Mouse (Mus musculus) large intestine, adult 2 months (tissue): ENCODE data around the gene Trp63. TPM values are rescaled to one million over a fixed set of nuclear protein-coding genes. Genes with fewer than 3 reads are reported as not detected.

Experiments used
- DNase-seq: peaks from one replicate; pipeline ENCODE4 v3.0.0-alpha.2; 2012; ENCODE audit warnings: low read depth, low spot score
- WGBS: fragments of 180-500 bp; shearing (Covaris S2); methylation state at CpG from one replicate; pipeline ENCODE4 v1.1.7; 2018; 5-methylcytosine and 5-hydroxymethylcytosine counted together
- polyA plus RNA-seq: library from polyadenylated mRNA; depleted of rRNA; stranded (reverse); fragments of >200 nt; gene quantifications from 2 replicates; pipeline ENCODE4 v1.2.3, GENCODE M21; 2012

Trp63 gene
- polyA plus RNA-seq, 1 experiment: 0.05 TPM

DNA sequence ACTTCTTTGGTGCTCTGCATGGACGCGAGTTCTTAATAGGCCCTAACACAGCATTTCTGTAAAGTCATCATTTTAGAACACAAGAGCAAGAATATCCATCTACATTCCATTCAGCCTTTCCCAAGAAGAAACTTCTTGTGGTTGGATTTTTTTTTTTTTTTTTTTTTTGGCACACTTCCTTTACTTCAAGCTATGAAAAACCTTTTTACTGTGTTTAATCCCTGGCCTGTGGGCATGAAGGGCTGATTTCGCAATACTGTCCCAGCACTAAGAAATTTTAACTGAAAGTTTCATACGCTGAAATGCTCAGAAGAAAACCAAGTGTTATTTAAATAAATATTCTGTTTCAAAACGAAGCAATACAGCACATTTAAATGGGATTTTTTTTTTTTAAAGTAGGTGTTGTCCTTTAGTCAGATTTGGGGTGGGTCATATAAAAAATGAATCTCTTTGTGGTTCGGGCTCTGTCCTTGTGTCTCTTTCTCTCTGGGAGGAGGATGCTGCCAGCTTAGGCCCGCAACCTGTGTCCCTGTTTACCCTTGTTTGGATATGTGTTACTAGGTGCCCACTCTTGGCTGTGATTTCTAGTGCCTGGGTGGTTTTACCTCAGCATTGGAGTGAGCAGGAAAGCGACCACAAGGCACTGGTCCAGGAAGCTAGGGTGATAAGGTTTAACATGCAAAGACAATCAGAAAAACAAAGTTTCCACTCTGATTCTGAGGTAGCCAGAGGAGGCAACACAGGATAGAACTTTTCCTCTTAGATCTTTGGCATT lies 177.4 kb downstream of the Trp63 start:
- no peak for DNase-seq
- 68% methylated on average over 8 of the region's 8 CpGs for WGBS

- 60% methylated on average over 7 of the region's 7 CpGs for WGBS
- no peak for DNase-seq
Measured at GRCm38 (mm10) chr16:25865096-25865869, 181.7 kb downstream of the Trp63 start.

- no peak for DNase-seq
- 93% methylated on average over 1 of the region's 1 CpGs for WGBS
Measured at GRCm38 (mm10) chr16:25871503-25871902, 187.9 kb downstream of the Trp63 start.

- no peak for DNase-seq
- 90% methylated on average over 2 of the region's 2 CpGs for WGBS
Measured at GRCm38 (mm10) chr16:25875681-25876080, 192.1 kb downstream of the Trp63 start.

DNA sequence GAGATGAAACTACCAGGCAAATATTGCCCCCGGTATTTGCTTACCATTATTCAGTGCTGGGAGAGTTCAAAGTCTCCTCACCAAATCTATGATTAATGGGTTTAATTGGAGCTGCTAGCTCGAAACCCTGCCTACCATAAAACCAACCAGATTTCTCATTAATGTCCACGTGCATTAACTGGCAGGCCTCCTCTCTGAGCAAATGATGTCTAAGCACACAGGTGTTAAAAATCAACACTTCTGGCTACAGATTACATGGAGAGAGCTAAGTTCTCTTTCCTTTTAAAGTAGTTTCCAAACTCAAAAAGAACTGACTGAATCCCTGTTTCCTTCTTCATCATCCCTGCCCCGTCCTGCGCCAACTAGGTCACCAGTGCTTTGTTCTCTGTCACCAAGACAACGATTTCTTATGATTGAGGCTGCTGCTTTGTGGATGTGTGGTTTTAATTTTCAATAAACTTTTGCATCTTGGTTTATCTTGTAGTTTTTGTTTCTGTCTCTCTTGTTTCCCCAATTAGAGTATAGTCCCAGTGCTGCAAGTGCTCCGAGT lies 193.9 kb downstream of the Trp63 start:
- 61% methylated on average over 7 of the region's 7 CpGs for WGBS
- DNase-seq: no peak

DNA sequence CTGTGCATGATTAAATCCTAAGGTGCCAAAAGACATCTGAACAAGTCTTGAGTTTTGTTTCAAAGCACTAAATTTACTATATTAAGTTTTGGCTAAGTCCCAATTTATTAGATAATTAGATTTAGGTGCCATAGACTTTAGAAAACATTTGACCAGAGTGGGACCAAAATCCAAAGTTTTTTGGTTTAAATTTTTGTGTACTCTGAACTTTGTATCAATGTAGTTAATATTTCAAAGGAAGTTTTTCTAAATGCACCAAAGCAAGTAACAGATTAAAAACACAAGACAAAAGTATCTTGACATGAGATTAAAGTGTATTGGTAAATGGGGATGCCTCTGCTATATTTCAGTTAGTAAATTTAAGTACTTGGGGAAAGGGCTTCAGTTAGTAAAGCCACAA lies 194.6 kb downstream of the Trp63 start:
- DNase-seq: no peak

GRCm38 (mm10) chr16:25899071-25899470 lies 215.5 kb downstream of the Trp63 start:
- WGBS: 27% methylated on average over 4 of the region's 4 CpGs
- DNase-seq: peak; percentile 42

DNA sequence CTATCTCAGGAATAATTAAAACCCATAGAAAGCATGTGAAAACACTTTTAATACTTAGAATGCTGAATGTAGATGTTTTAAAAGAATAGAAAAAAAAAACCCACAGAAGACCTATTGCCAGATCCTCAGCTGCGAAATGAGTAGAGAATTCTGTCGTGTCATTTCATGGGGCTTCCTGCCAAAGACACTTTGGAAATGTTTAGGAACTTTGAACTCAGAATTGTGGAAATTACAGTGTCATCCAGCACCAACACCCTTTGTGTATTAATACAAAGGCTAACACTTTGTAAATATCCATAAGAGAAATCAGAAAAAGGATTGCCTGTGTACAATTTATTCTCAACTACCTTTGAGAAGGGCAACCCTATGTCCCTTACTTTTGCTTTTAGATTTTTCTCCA lies 216.1 kb downstream of the Trp63 start:
- DNase-seq: peak; percentile 10
- WGBS: 28% methylated on average over 2 of the region's 2 CpGs

DNA sequence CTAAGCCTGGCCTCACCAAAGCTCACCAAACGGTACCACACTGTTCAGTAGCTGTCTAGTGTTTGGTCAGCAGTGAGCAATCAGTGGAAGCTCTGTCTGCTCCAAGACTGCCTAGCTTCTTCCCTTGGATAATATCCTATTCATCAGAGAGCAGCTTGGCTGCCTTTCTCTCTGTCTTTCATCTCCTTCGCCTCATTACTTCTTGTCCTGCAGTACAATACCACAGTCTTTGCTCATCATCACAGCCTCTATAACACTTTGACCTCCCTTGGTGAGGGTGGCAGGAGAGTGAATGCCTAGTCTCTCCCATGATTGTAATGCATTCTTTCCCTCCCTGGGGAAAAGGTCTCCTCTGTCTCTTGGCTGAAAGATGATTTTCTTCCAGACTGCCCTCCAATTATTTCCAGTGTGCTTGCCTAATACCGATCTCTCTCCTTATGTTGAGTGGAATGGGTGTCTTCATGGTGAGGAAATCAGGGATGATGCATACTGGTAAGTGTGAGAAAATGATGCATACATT lies 216.9 kb downstream of the Trp63 start:
- DNase-seq: no peak
- 83% methylated on average over 3 of the region's 3 CpGs for WGBS

DNA sequence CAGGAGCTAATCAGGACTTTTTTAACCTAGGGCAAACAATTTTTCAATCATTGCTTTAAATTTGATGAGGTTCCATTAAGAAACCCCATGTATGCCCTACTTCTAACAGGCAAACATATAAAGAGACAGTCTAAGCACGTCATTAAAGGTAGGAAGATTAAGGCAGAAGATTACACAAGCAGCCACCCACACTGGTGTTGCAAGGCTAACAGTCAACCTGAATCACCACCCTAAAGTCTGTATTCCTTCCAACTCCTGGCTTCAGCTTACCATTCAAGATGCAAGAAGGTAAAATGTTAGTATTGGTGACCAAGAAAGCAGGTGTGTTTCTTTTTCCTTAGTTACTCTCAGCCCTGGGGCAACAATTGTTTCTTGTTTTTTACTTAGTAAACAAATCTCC lies 228.6 kb downstream of the Trp63 start:
- DNase-seq: no peak
- 35% methylated on average over 1 of the region's 1 CpGs for WGBS

DNA sequence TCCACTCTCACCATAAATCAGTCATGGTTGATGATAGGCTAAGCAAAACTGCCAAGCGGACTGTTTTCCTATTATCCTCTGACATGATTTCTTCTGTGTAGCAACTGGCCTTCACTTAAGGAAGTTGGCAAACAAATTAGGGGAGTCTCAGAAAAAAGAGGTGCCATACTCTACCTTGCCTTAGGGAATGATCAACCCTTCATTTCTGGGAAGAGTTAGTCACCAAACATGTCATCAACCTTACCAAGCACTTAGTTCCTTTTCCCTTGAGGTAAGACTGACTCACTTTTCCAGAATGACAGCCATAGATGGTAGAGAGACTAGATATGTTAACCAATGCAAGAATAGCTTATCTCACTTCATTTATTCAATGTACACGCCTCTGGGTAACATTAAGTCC lies 250.6 kb downstream of the Trp63 start:
- 68% methylated on average over 2 of the region's 2 CpGs for WGBS
- no peak for DNase-seq
